Mouse (Mus musculus): Measurements from ENCODE around the gene Bfsp2. TPM values are rescaled to one million over a fixed set of nuclear protein-coding genes. Genes with fewer than 3 reads are reported as not detected.

Bfsp2 gene
- 1.4 TPM for polyA plus RNA-seq (2017; shearing (Covaris generic))

DNA sequence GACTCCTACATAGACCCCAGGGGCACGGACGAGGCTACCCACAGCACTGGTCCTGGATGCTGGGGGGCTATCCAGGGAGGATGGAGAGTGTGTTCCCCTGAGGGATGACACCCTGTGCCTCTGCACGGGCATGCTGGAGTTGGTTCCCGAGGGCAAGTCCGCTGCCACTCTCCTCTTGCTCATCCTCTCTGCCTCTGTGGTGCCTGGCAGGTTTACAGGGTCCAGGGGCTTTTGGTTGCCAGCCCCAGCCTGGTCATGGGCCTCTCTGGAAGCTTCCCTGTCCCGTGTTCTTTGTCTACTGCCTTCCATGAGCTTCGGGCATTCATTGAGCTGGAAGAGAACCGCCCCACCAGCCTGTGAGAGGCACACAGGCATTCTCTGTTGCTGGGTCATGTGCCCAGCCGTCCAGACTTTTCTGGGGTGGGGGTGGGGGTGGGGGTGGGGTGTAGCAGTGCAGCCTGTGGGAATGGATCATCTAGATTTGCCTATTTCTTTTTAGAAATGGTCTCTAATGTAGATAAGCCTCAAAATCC, at the start of gene Bfsp2:
TSS of gene Bfsp2 (minus strand) at position 377 of the 533 bp plus-strand sequence.

Other genes with a start within 250 kb of the Bfsp2 start
- gene Trf, start 250.0 kb downstream of the Bfsp2 start, polyA plus RNA-seq (2017; shearing (Covaris generic)), result 8.9 TPM
- gene 1300017J02Rik, start 175.3 kb downstream of the Bfsp2 start, polyA plus RNA-seq (2017; shearing (Covaris generic)), result 1.1 TPM
- gene Topbp1, start 175.2 kb downstream of the Bfsp2 start, polyA plus RNA-seq (2017; shearing (Covaris generic)), result 18.3 TPM
- gene Cdv3, start 114.6 kb downstream of the Bfsp2 start, polyA plus RNA-seq (2017; shearing (Covaris generic)), result 47.9 TPM

All from activated CD4-positive, CD25-positive, alpha-beta regulatory T cell, adult 9 weeks (primary cell).